Mouse (Mus musculus) layer of hippocampus, adult 8-10 months (tissue): Measurements from ENCODE around the gene Trim42. TPM values are rescaled to one million over a fixed set of nuclear protein-coding genes. Genes with fewer than 3 reads are reported as not detected.

Experiments used
- DNase-seq, 2 experiments: peaks; one replicate each; pipeline ENCODE4 v3.0.0; 2022; ENCODE audit warnings: low spot score in 2 of 2
- total RNA-seq, 4 experiments: library from RNA; stranded (reverse); gene quantifications; 2 replicates each; pipeline ENCODE4 v1.2.4; 2022

Trim42 gene
- total RNA-seq = not detected

DNA sequence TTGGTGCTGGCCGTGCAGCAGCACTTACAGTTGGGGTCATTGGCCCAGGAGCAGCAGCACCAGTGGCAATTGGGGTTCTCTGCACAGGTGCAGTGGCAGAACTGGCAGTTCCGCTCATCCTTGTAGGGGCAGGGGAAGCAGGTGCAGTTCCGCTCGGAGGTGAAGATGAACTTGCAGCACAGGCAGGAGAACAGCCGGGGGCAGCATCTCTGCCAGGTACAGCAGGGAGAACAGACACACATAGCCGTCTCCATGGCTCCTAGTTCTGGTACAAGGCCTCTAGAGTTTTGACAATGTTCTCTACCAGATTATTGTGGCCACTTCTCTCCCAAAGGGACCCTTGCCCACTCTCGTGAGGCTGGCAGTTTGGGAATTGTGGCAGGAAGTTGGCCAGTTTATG lies at the start of gene Trim42:
TSS of gene Trim42 (minus strand) at position 368 of the 400 bp plus-strand sequence.
- DNase-seq = no peak

DNA sequence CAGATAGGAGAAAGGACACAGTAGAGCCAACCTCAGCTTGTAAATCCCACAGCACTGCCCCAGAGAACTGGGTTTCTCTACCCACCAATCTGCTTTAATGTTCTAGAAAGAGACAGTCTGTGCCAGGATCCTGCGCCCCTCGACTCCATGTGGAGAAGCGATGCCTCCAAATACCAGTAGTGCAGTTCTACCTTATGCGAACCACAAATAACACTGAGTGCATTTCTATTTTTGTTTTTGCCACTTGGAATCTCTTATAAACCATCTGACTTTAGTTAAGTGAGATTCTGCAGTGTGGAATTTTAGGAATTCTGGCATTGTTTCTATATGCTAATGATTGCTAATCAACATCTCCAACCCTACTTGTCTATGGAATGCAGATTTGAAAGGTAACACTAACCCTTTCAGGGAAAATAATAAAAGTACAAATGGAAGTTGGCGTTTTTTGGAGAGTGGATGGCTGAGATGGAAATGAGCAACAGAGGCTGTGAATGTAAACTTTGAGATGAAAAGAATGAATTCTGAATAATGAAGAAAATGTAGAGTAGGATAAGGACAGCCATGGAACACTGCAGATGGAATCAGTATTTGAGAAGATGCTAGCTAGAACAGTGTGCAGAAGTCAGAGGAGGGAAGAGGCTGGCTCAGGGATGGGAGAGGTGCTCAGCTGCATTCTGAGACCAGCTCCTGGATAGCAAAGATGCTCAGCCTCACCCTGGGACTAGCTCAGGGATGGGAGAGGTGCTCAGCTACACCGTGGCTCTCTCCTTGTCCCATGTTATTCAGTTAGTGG lies 45.3 kb upstream of the Trim42 start:
- no peak for DNase-seq

DNA sequence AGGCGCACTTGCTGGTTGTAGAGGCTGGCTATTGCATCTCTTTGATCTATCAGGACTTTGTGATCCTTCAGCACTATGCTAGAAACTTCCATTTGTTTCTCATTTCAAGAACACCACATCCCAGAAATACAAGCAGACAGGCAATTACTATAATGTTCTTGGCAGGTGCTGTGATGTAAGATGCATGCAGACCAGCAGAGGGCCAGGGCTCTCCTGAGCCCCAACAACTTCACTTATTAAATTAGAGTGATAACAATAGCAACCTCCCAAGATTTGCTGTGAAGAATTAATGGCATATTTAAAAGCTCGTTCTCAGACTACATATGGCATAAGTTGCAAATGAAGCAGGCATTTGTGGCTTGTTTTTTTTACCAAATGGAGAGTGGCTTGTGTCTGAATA lies 38.4 kb upstream of the Trim42 start:
- no peak for DNase-seq

DNA sequence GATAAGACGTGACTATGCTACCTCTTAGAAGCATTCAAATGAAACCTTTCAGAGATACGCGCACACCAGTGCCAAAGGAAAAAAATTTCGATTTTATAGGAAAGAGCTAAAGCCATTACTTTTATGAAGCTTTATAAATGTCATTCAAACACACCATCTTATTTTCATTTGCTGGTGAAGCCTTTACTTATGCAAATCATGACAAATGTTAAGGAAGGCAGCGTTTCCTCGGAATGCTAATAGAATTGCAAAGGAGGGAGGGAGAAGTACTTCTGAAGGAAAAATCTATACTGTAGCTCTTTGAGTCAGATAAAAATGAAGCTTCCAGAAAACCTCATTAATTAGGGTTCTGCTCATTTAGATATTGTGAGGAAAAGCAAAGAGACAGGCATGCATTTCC lies 13.3 kb downstream of the Trim42 start:
- DNase-seq = no peak

DNA sequence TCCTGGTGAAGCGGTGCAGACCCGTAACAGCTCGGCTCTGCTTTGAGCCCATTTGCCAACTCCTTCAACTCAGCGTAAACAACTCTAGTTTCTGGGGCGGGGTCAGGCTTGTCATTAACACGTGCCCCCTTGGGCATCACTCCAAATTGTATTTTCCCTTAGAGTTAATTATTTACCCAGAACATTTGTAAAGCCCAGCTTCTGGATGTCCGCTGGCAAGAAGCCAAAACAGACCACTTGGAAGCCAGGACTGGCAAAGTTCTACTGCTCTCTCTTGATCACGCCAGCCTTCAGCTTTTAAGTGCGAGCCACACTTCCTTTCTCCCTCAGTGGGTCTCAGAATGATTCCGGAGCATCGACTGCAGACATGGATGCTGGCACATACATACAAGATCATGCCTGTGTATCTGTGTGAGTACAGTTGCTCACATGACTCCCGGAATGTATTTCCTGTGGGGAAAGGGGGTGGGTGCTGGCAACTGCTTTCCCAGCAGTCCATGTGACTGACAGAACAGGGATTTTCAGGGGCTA lies 24.9 kb downstream of the Trim42 start:
- DNase-seq = no peak

DNA sequence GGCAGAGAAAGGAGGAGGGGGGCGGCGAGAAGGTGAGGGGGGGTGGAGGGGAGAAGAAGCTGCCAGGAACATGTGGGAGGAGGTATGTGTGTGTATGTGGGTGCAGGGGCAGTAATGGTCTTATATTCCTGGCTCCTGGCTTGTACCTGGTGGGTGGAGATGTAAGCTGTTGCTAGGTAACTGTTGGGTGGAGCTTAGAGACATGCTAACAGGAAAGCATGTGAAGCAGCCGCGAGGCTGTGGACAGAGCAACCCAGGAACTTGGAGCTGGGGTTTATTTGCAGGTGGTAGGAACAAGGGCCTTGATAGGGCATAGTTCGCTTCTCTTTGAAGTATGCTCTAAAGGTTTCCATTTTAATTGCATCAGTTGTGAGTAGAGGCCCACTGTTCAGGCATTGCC lies 28.0 kb downstream of the Trim42 start:
- DNase-seq = no peak

DNA sequence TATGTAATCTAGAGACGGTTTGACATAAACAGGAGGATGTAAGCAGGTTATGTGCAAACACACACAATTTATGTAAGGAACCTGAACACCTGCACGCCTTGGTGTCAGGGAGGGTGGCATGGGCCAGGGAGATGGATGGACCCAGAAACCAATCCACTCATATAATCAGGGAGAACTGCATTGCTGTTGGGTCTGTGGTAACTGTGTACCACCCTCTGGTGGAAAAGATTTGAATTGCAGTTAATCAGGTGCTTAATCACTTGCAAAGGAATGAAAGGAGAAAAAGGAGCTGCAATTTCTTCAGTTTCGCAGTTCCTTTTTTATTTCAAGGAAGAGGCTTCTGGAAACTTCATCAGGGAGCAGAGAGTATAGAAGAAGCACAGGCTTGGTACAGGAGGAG lies 46.9 kb downstream of the Trim42 start:
- DNase-seq = no peak

DNA sequence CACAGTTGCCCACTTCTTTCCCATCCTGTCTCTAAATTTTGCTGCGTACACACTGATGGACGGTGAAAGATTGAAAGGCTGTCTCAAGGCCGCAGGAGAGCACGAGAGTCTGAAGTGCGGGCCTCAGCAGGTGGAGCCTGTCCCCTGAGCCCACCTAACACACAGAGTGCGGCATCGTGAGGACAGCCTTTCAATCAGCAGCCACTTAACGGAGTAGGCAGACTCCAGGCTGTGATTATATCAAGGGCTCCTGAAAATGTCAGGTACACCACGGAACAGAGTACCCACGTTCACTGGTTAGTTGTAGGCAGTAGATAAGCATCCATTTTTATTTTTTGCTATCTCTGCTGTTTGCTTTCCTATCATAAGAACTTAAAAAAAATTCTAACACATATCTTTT lies 47.6 kb downstream of the Trim42 start:
- DNase-seq = no peak

DNA sequence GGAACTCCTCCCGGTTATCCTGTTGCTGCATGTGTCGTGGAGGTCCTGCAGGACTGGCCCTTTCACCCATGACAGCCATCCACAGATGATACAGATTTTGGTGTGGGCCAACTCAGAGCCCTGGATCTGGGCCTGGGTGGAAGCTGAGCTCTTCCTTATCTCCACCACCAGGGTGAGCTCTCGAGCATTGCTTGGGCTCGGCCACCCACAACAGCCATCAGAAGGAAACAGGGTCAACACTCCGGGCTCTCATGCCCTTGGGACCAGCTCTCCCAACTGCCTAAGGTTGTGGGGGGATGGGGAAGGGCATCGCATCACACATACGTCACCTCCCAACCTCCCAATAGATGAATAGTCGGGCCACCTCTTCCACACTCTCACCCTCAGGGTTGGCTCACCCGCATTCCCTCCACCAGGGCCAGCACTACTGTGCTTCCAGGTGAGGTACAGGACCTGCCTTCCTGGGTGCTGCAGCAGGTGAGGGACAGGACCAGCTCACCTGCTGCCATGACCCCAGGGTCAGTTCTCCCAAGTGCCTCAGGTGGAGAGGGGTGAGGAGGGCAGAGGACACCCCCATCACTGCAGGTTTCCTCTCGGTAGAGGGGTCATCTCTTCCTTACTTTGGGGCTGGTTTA lies 54.2 kb downstream of the Trim42 start:
- no peak for DNase-seq

DNA sequence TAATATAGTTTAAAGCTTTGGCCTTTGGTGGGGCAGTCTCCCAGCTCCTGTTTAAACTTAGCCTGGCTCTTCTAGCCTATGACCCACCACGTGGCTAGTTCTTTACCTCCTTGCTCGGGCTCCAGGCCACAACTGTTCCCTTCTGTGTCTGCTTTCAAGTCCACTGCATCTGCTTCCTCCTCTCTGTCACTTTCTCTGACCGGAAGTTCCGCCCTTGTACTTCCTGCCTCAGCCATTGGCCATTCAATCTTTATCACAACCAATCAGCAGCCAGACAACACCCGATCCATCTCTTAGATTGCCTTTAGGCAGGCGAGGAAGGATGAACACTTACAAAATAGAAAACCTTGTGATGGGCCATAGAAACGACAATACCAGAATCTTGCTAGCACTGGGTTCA lies 58.1 kb downstream of the Trim42 start:
- no peak for DNase-seq

DNA sequence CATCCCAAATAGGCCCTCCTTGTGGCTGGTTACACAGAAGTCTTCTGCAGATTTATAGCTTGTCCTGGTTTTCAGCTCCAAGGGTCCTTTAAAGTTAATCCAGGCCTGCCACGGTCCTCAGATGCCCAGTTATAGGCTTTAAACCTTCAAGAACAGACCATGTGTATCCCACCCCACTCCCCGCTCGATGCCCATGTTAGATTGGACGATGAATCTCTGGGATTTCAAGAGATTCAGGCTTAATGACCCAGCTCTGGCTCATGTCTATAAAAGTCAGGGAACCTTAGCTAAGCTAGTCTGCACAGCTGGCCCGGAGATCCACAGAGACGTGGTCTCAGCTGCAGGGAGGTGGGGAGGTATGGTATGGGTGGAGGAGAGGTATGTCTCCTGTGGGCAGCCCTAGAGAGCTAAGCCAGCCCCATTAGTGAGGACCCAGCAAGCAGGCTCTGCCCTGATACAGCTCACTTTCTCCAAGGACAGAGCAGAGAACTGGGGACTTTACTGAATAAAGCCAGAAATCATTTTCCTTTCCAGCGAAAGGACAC lies 60.2 kb downstream of the Trim42 start:
- no peak for DNase-seq

DNA sequence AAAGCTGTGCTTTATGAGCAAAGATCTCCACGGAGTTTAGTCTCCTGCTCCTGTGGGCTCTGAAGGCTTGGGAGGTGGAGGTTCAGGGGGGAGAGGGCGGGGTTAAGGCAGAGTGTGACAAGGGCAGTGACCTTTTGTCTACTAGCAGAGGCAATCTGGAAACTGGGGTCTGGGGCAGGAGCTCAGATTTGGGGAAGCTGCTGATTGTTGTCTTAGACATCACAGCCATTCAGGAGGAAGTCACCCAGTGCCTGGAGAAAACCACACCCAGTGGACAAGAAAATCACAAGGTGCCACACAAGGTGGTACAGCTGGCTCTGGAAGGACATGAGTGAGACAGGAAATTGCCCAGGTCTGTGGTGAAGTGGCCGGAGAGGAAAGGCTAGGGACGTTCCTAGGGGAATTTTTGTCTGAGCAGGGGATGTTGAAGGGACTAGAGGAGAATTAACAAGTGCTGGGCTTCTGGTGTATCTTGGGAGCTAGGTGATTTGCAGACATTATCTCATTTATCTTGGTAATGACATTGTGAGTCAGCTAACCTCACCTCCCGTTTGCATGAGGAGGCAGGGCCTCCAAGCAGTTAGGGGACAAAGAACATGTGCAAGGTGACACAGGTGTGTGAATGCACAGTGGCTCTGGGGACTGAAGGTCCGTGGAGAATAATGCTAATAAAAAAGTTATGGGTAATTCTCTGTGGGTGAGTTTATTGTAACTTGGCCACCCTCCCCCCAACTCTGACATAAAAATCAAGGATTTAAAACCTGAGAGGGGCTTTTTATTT lies 61.9 kb downstream of the Trim42 start:
- no peak for DNase-seq
